Mouse (Mus musculus): Measurements from ENCODE around the gene Cct8. TPM values are rescaled to one million over a fixed set of nuclear protein-coding genes. Genes with fewer than 3 reads are reported as not detected.

Gene Cct8
- polyA plus RNA-seq, 1 experiment from 2014 or later, result 493 TPM

- Histone ChIP-seq H3K4me1 (ENCODE audit: insufficient read depth, low read length) (peaks cover 12% of the 10 kb centered on the region; the same call in 1 of the 2 replicates), H3K4me3 (ENCODE audit: low read length) (no peak overlapping the region), H3K4me2 (replicated peaks; ENCODE audit: low read depth, low read length) (no peak overlapping the region), H3K9me3 (ENCODE audit: low read length) (no peaks in the 10 kb centered on the region), H3K36me3 (ENCODE audit: insufficient read depth, low read length) (0 out of 2 replicates have a peak, but pooled peaks cover 5% of the 10 kb centered on the region), H3K27me3 (ENCODE audit: insufficient read depth, low read length) (no peaks in the 10 kb centered on the region), H3K27ac (ENCODE audit: low read length) (no peak overlapping the region), H3K9ac (replicated peaks; ENCODE audit: low read length) (no peak overlapping the region)
- ATAC-seq (ENCODE audit: low FRiP score, low TSS enrichment), result no peak
- WGBS, result 89% methylated on average over 8 of the region's 8 CpGs
Measured at GRCm38 (mm10) chr16:87438697-87439096, 57.0 kb downstream of the Cct8 start.

- Histone ChIP-seq H3K4me2 (replicated peaks; ENCODE audit: low read depth, low read length) (no peak overlapping the region), H3K27me3 (ENCODE audit: insufficient read depth, low read length) (no peaks in the 10 kb centered on the region)
Measured at GRCm38 (mm10) chr16:87437096-87437495, 58.6 kb downstream of the Cct8 start.

GRCm38 (mm10) chr16:87435411-87436205, 60.1 kb downstream of the Cct8 start:
- WGBS, result 82% methylated on average over 13 of the region's 13 CpGs
- Histone ChIP-seq H3K9me3 (ENCODE audit: low read length) (no peaks in the 10 kb centered on the region), H3K27ac (ENCODE audit: low read length) (no peak overlapping the region), H3K4me2 (replicated peaks; ENCODE audit: low read depth, low read length) (no peak overlapping the region), H3K36me3 (ENCODE audit: insufficient read depth, low read length) (0 out of 2 replicates have a peak, but pooled peaks cover 5% of the 10 kb centered on the region), H3K4me3 (ENCODE audit: low read length) (no peak overlapping the region), H3K4me1 (ENCODE audit: insufficient read depth, low read length) (0 out of 2 replicates have a peak, but pooled peaks cover 8% of the 10 kb centered on the region), H3K9ac (replicated peaks; ENCODE audit: low read length) (no peak overlapping the region), H3K27me3 (ENCODE audit: insufficient read depth, low read length) (no peaks in the 10 kb centered on the region)
- no peak for ATAC-seq (ENCODE audit: low FRiP score, low TSS enrichment)

More at GRCm38 (mm10) chr16:87437096-87437495, 58.6 kb downstream of the Cct8 start:
- no peaks in the 10 kb centered on the region for H3K9me3 ChIP-seq (ENCODE audit: low read length)
- peaks cover 12% of the 10 kb centered on the region; the same call in 1 of the 2 replicates for H3K4me1 ChIP-seq (ENCODE audit: insufficient read depth, low read length)
- H3K27ac ChIP-seq (ENCODE audit: low read length), result no peak overlapping the region
- H3K36me3 ChIP-seq (ENCODE audit: insufficient read depth, low read length), result 0 out of 2 replicates have a peak, but pooled peaks cover 5% of the 10 kb centered on the region
- no peak overlapping the region for H3K4me3 ChIP-seq (ENCODE audit: low read length)
- no peak overlapping the region for H3K9ac ChIP-seq (replicated peaks; ENCODE audit: low read length)
- WGBS, result 93% methylated on average over 21 of the region's 21 CpGs
- no peak for ATAC-seq (ENCODE audit: low FRiP score, low TSS enrichment)

GRCm38 (mm10) chr16:87434946-87435345, 60.7 kb downstream of the Cct8 start:
- WGBS, result 76% methylated on average over 6 of the region's 6 CpGs
- H3K9ac ChIP-seq (replicated peaks; ENCODE audit: low read length), result no peak overlapping the region
- no peak overlapping the region for H3K4me2 ChIP-seq (replicated peaks; ENCODE audit: low read depth, low read length)
- 0 out of 2 replicates have a peak, but pooled peaks cover 8% of the 10 kb centered on the region for H3K4me1 ChIP-seq (ENCODE audit: insufficient read depth, low read length)
- H3K27me3 ChIP-seq (ENCODE audit: insufficient read depth, low read length), result no peaks in the 10 kb centered on the region
- ATAC-seq (ENCODE audit: low FRiP score, low TSS enrichment), result no peak
- H3K4me3 ChIP-seq (ENCODE audit: low read length), result no peak overlapping the region
- no peak overlapping the region for H3K27ac ChIP-seq (ENCODE audit: low read length)
- H3K9me3 ChIP-seq (ENCODE audit: low read length), result no peaks in the 10 kb centered on the region
- 0 out of 2 replicates have a peak, but pooled peaks cover 5% of the 10 kb centered on the region for H3K36me3 ChIP-seq (ENCODE audit: insufficient read depth, low read length)

DNA sequence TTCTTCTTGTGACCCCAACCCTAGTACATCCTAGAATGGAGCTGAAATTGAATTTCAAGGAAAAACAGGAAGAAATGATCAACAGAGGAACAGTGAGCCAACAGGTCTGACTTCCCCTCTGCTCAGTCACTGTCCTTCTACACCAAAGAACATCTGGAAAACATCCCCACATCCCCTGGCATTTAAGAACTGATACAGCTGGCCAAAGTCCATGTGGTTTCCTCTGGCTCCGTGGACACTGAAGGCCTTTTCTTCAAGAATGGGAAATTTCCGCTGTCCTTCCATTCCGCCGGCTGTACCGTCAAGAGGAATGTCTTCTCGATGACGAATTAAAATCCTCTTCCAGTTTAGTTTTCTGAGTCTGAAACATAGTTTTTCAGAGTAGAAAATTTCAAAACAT, 61.4 kb downstream of the Cct8 start:
- no peak overlapping the region for H3K9ac ChIP-seq (replicated peaks; ENCODE audit: low read length)
- 0 out of 2 replicates have a peak, but pooled peaks cover 5% of the 10 kb centered on the region for H3K4me1 ChIP-seq (ENCODE audit: insufficient read depth, low read length)
- H3K27me3 ChIP-seq (ENCODE audit: insufficient read depth, low read length), result no peaks in the 10 kb centered on the region
- H3K4me2 ChIP-seq (replicated peaks; ENCODE audit: low read depth, low read length), result no peak overlapping the region
- no peaks in the 10 kb centered on the region for H3K9me3 ChIP-seq (ENCODE audit: low read length)
- H3K36me3 ChIP-seq (ENCODE audit: insufficient read depth, low read length), result 0 out of 2 replicates have a peak, but pooled peaks cover 5% of the 10 kb centered on the region
- no peak for ATAC-seq (ENCODE audit: low FRiP score, low TSS enrichment)
- 89% methylated on average over 7 of the region's 7 CpGs for WGBS
- H3K27ac ChIP-seq (ENCODE audit: low read length), result no peak overlapping the region
- no peak overlapping the region for H3K4me3 ChIP-seq (ENCODE audit: low read length)

Other genes starting within 250 kb of the Cct8 start
- gene N6amt1, start 141.7 kb downstream of the Cct8 start, polyA plus RNA-seq (2015; fragmentation: Nextera tagmentation; extraction: Ambion mirVana), result 26.5 and 28.1 TPM in 2 replicates
- gene Ltn1, start 63.3 kb downstream of the Cct8 start, polyA plus RNA-seq (2015; fragmentation: Nextera tagmentation; extraction: Ambion mirVana), result 27.9 and 33.5 TPM in 2 replicates
- 13.0 and 14.4 TPM in 2 replicates for gene Rwdd2b, start 55.3 kb downstream of the Cct8 start, polyA plus RNA-seq (2015; fragmentation: Nextera tagmentation; extraction: Ambion mirVana)
- 45.9 and 51.3 TPM in 2 replicates for gene Usp16, start 41.2 kb downstream of the Cct8 start, polyA plus RNA-seq (2015; fragmentation: Nextera tagmentation; extraction: Ambion mirVana)
- gene Map3k7cl, start 57.5 kb upstream of the Cct8 start, polyA plus RNA-seq (2015; fragmentation: Nextera tagmentation; extraction: Ambion mirVana), result 1.3 and 1.7 TPM in 2 replicates
- 12.0 and 12.5 TPM in 2 replicates for gene Bach1, start 203.1 kb upstream of the Cct8 start, polyA plus RNA-seq (2015; fragmentation: Nextera tagmentation; extraction: Ambion mirVana)

Data from kidney, embryonic 16.5 days (tissue).